Mouse (Mus musculus) CH12.LX (cell line): ENCODE measurements around the gene Taf10.

ENCODE experiments used
- EP300 ChIP-seq: IDR thresholded peaks from 2 replicates; pipeline ENCODE4 v1.6.1; 2011; ENCODE audit warnings: low read length, improper control_type of control experiment
- POLR2A ChIP-seq: IDR thresholded peaks from 2 replicates; pipeline ENCODE4 v1.6.1; 2011; ENCODE audit warnings: low read depth, mild to moderate bottlenecking, improper control_type of control experiment, low read length
- ZMIZ1 ChIP-seq: IDR thresholded peaks from 2 replicates; pipeline ENCODE4 v1.6.1; 2012; ENCODE audit warnings: low read depth, mild to moderate bottlenecking, inconsistent platforms, low read length, improper control_type of control experiment

DNA sequence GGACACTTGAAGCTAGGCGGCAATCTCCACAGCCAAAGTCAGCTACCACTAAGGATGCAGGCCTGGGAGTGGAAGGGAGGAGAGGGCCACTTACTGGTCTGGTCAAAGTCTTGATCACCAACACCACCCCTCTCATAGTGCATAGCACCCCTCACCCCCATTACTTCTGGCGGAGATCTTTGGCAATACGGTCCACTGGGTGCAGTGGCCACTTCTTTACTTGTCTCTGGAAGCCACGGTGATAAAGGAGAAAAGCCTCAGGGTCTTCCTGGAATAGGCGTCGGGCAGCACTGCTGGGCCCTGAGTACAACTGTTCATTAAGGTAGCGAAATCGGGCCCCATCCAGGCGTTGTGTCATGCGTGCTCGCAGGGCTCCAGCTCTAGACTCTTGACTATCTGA is 10.3 kb downstream of the Taf10 start:
- TF ChIP-seq ZMIZ1 (no peak), EP300 (no peak), POLR2A (no peak)
